Mouse (Mus musculus): ENCODE results near the gene Gm45713. TPM values are rescaled to one million over a fixed set of nuclear protein-coding genes. Genes with fewer than 3 reads are reported as not detected.
"Not testable (repeated sequence)": the region's sequence is repeated elsewhere in the genome, so short reads cannot be mapped to it uniquely, and the experiment has no call there.

The Gm45713 gene
- total RNA-seq, 2 experiments from 2014 or later, result not detected

DNA sequence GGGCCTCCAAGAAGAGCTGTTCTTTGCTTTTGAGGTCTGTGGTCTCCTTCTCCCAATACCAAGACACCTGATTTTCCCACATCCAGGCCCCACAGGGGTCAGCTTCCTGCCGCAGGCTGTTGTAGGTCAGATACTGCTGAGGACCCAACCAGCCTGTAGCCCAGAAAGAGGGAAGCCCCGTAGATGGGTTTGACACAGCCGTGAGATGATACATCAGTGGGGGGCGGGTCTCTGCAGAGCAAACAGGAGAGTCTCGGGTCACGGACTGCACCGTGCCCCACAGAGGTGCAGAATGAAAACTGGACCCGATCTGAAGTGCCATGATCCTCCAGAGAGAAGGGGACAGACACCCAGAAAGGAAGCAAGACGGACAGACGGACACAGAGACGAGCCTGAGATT lies 33.6 kb downstream of the Gm45713 start:
- ATAC-seq (ENCODE audit: poor library complexity, severe bottlenecking), result no peak

DNA sequence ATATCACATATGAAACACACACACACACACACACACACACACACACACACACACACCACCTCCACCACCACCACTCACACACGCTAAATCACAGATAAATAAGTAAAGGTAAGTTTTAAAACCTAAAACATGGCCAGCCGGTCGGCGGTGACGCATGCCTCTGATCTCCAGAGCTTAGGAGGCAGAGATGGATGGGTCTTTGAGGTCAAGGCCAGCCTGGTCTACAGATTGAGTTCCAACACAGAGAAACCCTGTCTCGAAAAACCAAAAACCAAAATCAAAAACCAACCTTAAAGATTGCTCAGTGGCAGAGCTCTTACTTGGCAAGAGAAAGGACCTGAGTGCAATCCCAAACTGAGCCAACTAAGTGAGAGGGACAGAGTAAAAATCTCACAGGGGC lies 36.0 kb downstream of the Gm45713 start:
- no peak for ATAC-seq (ENCODE audit: poor library complexity, severe bottlenecking)

DNA sequence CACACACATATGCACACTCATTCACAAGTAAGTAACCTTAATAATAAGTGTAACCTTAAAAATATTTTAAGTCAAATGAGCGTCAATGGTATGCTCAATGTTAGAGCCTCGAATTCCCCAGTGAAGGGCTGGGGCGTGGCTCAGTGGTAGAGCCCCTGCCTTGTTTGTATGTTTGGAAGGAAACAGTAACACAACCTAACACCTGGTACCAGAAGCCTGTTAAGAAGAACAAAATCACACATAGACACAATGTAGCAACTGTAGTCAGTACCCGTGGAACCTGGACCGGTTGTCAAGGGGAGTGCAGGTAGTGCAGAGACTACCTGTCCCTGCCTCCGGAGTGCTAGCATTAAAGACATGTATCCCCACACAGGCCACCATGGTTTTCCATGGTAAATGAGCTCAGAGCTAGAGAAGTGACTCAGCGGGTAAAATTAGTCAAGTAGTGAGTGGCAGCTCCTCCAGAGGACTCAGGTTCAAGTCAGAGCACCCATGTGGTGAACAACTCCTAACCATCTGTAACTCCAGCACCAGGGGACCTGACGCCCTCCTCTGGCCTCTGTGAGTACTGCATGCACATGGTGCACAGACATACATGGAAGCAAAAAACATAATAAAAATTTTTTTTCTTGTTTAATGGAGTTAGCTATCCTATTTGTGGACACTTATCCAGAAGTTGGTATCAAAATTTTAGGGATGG lies 37.3 kb downstream of the Gm45713 start:
- no peak for ATAC-seq (ENCODE audit: poor library complexity, severe bottlenecking)

DNA sequence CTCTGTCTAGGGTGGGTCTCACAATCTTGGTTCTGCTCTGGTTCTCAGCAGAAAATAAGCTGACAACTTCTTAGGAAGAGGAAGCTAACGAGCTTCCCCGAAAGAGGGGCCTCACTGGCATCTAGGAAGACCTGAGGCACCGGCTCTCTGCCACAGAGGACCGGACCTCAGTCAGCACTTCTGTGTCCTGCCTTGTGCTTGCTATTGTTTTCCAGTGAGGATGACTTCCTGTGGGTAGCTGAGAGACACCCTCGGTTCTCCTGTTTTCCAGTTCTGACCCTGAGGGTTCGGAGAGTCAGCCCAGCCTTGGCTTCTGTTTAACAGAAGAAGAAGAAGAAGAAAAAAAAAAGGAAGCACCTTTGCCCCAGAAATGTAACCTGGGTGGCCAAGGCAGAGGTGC lies 38.6 kb downstream of the Gm45713 start:
- ATAC-seq (ENCODE audit: poor library complexity, severe bottlenecking), result no peak

DNA sequence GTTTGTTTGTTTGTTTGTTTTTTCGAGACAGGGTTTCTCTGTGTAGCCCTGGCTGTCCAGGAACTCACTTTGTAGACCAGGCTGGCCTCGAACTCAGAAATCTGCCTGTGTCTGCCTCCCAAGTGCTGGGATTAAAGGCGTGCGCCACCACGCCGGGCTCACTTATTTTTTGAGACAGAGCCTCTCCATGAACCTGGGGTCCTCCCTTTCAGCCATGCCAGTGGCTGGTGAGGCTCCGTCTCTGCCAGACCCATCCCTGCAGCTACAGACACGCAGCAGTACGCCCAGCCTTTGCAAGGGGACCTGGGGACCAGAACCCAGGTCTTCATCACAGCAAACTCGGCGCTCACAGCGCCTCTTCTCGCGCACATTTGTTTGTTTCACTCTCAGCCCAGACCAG lies 40.1 kb downstream of the Gm45713 start:
- not testable (repeated sequence) for ATAC-seq (ENCODE audit: poor library complexity, severe bottlenecking)

DNA sequence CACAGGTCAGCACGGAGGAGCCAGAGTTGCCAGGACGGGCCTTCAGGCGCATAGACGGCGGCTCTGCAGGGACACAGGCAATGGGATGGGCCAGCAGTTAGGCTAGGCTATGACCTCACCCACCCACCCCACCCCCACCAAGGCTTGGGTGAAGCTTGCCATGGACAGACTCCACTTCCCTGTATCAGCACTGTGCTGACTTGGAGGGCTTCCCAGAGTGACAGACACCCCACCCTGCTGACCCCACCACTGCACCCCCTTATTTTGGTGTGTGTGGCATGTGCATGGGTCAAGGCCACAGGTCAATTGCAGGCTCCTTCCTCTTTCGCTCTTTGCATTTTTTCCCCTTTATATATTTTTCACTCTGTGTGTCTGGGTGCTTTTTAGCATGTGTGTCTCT lies 40.7 kb downstream of the Gm45713 start:
- no peak for ATAC-seq (ENCODE audit: poor library complexity, severe bottlenecking)

DNA sequence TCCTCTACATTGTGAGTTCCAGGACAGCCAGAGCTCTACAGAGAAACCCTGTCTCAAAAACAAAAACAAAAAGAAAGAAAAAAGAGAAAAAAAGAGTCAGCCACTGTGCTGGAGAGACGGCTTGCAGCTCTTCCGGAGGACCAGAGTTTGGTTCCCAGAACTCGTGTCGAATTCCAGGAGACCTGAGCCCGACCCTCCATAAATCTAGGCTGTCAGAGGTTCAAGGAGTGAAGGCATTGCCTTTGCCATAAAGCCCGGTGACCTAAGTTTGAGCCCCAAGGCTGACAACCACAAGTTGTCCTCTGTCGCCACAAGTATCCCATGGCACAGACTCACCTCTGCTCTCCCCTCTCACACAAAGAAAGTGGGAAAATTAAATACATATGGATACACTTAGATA lies 41.9 kb downstream of the Gm45713 start:
- ATAC-seq (ENCODE audit: poor library complexity, severe bottlenecking), result no peak

DNA sequence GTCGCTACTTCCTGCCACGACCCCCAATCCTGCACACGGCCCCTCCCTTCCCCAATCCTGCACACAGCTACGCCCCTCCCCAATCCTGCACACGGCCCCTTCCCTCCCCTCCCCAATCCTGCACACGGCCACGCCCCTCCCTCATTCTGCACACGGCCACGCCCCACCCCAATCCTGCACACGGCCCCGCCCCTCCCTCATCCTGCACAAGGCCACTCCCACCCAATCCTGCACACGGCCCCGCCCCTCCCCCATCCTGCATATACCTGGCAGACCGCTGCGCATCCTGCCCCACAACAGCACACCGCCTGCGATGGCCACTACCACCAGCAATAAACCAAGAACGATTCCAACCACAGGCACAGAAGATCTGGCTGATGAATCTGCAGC lies 42.5 kb downstream of the Gm45713 start:
- no peak for ATAC-seq (ENCODE audit: poor library complexity, severe bottlenecking)

DNA sequence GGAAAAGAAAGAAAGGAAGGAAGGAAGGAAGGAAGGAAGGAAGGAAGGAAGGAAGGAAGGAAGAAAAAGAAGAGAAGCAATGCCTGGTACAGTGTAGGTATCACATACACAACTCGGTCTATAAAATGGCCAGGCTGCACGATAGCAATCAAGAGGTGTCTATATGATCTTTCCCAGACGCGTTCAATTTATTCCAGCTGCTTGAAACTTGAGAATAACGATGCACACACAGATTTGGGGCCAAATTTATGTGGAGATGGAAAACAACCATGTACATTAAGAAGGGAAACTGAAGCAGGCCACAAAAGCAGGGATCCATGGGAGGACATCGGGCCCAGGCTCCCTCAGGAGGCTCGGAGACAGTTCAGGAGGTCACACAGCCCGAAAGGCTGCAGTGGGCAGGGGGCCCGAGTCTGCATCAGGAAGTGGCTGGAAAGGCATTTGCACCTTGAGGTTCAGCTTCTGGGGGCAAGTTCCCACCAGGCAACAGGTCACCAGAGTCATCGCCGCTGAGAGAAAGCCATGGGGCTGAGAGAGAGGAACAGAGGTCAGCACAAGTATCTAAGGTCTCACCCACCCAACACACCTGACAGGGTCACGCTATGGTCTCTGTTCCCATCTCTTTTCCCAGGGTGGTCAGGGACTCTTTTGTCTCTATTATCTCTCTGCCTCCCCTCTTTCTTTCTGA lies 43.1 kb downstream of the Gm45713 start:
- ATAC-seq (ENCODE audit: poor library complexity, severe bottlenecking), result no peak

DNA sequence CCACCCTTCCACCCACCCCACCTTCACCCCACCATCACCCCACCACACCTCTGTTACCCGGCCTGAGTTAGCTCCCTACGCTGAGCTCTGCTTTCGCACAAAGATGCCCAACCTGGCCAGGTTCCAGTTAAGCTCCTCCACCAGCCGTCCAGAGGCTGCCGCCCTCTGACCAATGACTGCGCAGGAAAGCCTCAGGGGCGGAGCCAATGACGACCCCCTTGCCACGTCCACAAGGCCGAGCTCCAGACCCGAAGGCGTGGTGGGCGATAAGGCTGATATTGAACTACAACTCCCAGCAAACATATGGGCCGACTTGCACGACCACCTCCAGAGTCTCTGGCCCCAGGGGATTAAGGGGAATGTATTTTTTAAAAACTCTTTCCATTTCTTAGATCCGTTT lies 44.0 kb downstream of the Gm45713 start, which contains the start of gene Rcn3:
Gene Rcn3 (minus strand): TSS at position 174 of the 400 bp plus-strand sequence.
- peak; percentile 50 for ATAC-seq (ENCODE audit: poor library complexity, severe bottlenecking)

DNA sequence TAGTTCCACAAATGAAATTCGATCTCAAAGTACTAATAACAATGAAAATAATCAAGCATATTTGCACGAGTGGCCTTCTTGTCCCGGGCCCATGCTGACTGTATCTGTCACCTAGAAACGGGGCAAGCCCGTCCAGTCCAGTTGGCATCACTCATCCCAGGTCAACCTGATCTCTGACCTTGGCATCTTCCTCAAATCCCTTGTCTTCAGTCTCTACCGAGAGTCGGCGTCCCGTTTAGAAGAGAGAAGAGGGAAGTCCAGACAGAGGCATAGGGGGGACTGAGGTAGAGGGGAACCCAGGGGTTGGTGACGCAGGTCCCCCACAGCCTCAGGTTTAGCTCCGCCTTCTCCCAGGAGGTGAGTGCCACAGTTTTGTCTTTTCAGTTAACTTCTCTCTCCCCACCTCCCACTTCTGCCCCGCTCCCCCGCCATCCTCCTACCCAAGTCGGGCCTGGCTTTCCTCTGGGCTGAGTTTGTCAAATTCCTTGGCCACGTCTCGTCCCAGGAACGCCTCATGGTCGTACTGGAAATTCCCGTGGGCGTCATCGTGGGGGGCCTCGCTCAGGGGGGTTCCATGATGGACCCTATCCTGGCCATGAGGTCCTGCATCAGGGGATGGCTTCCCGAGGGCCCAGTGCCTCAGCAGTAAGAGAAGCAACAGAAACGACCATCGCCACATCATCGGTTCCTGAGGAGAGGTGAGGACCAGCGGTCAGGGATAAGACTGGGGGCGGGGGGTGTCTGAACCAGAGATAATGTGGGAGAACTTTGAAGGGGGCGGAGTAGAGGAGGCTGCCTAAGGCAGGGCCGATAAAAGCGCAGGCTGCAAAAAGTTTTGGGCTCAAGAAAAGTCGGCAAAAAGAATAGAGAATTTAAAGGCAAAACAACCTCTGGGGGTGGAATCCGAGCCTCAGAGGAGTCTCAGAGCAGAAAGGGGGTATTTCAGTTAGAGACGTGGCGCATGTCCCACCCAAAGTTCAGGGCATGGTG lies 44.7 kb downstream of the Gm45713 start:
- ATAC-seq (ENCODE audit: poor library complexity, severe bottlenecking), result peak; percentile 67

DNA sequence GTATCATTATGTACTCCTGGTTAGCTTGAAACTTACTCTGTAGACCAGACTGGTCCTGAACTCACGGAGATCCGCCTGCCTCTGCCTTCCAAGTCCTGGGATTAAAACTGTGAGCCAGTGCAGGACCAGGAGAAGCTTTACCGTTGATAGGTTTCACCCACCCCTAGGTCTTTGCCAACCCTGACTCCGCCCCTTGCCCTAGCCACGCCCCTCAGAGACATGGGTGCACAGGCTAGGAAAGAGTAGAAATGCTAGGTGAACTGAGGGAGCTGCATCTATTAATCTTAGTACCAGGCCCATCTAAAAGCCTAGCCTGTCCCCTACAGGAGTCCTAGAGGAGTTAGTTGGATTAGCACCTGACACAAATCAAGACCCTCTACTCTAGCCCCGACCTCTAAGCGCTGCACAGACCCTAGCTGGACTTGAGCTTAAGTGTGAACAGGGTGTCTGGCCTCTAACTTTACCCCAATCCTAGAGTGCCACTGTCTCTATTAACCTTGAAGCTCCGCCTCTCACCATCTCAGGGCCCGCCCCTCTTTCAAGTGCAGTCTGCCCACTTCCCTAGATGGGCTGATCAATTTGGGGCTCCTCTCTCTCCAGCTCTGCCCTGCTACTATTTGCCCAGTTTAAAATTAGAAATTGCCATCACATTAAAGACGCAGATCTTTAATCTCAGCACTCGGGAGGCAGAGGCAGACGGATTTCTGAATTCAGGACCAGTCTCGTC lies 45.6 kb downstream of the Gm45713 start:
- peak; percentile 59 for ATAC-seq (ENCODE audit: poor library complexity, severe bottlenecking)

DNA sequence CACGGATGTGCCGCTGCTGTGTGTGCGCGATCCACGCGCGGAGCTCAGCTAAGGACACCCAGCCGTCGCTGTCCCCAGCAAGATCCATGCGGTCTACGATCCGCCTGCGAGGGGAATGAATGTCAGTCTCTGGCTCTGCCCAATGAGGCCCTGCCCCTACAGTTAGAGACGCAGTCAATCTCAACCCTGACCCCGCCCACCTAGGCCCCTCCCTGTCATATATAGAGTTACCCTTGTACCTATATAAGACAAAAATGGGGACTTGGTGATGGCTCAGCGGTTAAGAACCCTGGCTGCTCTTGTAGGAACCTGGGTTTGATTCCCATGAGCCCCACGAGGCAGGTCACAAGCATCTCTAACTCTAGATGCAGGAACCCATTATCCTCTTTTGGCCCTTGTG lies 47.4 kb downstream of the Gm45713 start:
- no peak for ATAC-seq (ENCODE audit: poor library complexity, severe bottlenecking)

DNA sequence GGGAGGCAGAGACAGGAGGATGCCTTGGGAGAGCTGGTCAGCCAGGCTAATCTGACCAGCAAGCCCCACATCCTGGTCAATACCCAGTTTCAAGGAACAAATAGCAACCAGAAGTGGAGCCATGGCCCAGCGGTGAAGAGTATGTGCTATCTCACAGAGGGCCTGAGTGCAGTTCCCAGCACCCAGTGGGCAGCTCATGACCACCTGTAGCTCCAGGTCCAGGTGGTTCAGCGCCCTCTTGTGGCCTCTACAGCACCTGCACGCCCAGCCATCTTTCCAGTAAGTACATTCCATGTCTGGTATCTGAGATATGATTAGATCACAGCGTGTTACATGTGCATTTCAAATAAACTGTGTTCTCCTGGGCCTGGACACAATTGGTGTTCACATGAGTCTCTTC lies 49.9 kb downstream of the Gm45713 start:
- ATAC-seq (ENCODE audit: poor library complexity, severe bottlenecking), result no peak

DNA sequence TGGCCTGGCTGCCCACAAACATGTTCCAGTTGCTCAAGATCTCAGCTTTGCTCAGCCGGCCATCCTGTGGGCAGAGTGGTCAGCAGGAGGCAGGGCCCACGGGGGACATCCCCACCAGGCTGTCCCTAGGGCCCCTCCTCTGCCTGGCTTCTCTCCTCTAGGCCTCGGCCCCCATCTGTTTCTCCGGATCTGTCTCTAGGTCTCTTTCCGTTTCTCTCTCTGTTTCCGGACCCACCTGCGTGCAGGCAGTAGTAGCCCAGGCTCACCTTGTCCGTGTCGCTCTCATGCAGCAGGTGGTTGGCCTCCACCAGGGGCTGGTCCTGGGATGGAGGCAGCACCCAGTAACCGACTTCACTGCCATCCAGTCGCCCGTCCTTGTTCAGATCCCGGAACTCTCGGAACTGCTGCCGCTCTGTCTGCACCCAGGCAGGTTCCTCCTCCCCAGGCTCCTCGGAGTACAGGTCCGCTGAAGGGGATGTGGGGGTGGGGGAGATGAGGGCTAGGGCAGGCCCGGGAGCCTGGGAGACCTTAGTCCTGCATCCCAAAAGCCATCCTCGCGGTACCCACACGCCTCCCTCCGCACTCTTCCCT lies 52.6 kb downstream of the Gm45713 start:
- no peak for ATAC-seq (ENCODE audit: poor library complexity, severe bottlenecking)

DNA sequence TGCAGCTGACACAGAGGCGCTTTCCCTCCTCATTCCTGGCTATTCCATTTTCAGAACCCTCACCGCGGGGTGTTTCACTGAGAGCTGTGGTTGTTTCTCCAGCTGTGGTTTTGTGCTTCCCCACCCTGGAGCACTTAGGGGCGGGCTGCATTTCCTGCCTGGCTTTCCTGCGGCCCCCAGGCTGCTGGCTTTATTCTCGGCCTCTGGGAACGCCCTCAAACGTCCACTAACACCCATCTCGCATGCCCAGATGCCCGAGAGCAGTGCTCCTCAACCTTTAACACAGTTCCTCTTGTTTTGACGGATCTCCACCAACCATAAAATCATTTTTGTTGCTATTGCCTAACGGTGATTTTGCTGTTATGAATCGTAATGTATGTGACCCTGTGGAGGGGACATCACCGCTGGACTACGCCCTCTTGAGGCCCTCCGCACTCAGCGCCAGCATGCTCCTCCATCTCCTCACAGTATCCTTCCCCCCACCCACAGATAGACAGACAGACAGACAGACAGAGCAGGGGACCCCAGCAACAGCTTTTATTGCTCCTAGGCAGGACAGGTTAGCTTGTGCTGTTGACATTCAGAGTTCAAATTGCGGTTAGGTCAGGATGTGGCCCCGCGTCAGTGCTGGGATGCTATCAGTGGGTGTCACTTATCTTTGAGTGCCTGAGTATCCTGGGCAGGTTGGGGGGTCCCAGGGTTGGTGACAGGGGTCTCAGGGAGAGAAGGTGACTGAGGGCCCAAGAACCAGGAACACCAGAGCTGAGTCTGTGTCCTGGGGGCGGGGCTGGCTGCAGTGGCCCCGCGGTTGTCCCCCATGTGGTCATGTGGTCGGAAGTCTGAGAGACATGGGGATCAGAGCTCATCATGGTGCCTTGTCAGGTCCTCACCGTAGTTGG lies 53.4 kb downstream of the Gm45713 start:
- peak; percentile 78 for ATAC-seq (ENCODE audit: poor library complexity, severe bottlenecking)

DNA sequence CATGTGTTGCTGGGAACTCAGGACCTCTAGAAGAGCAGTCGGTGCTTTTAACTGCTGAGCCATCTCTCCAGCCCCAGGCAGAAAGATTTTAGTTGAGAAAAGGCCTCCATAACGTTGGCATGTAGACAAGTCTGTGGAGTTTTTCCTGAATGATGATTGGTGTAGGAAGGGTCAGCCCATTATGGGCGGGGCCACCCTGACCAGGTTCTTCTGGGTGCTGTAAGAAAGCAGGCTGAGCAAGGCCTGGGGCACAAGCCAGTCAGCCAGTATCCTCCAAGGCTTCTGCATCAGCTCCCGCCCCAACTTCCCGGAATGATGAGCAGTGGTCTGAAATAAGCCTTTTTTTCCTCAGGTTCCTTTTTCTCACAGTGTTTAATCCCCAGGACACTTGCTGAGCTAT lies 55.0 kb downstream of the Gm45713 start:
- no peak for ATAC-seq (ENCODE audit: poor library complexity, severe bottlenecking)

DNA sequence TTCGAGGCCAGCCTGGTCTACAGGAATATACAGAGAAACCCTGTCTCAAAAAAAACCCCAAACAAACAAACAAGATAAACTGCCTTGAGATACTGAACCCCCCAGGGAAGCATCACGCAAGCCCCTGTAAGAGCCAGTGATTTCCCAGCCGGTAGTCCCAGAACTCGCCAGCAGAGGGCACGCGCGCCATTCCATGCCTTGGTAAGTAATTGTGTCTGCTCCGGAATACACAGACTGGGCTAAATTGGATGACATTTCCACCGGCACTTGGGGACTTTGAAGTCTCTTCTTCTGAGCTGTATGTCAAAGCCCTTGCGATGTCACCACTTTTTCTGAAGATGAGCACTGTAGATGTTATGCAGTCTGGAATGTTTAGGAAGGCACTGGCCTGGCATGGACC lies 56.2 kb downstream of the Gm45713 start:
- peak; percentile 56 for ATAC-seq (ENCODE audit: poor library complexity, severe bottlenecking)

DNA sequence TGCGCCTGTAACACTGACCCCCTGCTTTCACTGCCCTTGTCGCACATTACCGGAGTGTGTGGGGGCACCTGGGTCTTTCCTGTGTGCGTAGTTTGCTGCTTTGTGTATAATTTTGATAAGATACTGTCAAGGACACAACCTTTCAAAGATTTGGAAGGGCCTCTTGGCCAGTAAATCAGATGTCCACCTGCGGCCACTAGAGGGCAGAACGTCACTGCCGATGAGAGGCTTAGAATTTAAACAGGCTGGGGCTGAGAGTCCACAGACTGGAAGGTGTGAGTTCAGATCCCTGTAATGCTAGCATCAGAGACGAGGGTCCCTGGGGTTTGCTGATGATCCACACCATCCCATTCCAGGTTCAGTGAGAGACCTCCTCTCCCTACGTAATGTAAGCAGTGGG lies 57.5 kb downstream of the Gm45713 start:
- peak; percentile 33; the same call in 1 of the 2 replicates for ATAC-seq (ENCODE audit: poor library complexity, severe bottlenecking)

Measured in megakaryocyte, adult 5-6 weeks (primary cell).